Mouse (Mus musculus): ENCODE data around the gene Flnc.
A peak's percentile ranks its signal among the peaks of the same experiment; 100 is the strongest.

The Flnc gene

GRCm38 (mm10) chr6:29484716-29485559, 51.9 kb downstream of the Flnc start:
- DNase-seq (ENCODE audit: low spot score in 2 of 2) = peak in 1 of 2 experiments; percentile 55

- DNase-seq (ENCODE audit: low spot score in 2 of 2) = no peak
Observed at GRCm38 (mm10) chr6:29485951-29486350, 52.9 kb downstream of the Flnc start.

DNA sequence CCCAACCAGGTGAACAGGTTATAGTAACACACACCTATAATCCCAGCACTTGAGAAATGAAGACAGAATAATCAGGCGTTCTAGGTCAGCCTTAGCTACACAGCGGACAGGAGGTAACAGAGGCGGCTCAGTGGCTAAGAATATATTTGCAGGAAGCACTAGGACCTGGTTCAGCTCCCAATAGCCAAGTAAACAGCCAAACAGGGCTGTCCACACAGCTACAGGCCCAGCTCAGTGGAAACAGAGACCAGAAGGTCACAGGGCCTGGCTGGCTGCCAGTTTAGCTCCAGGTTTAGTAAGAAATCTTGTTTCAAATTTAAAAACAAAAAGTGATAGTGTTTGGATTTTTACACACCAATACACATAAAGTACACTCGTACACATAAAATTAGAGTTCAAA, 61.0 kb downstream of the Flnc start:
- DNase-seq (ENCODE audit: low spot score in 2 of 2) = no peak

GRCm38 (mm10) chr6:29496270-29496669, 63.2 kb downstream of the Flnc start:
- no peak for DNase-seq (ENCODE audit: low spot score in 2 of 2)

DNA sequence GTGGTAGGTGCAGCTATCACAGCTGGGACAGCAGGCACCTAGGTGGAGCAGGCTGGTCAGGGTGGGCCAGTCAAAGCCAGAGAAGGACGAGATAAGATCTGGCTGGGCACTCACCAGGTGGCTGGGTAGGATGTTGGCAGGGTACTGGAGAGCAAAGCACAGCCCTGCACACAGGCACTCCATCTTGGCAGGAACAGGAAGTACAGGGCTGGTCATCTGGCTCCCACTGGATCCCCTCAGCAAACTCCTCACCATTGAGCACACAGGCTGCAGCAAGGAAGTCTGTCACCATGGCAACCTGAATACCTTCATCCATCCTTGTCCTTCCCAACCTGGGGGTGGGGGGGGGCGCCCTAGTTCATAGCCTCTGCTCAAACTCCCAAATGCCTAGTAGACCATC, 64.7 kb downstream of the Flnc start:
- no peak for DNase-seq (ENCODE audit: low spot score in 2 of 2)

- DNase-seq (ENCODE audit: low spot score in 2 of 2) = no peak
Observed at GRCm38 (mm10) chr6:29500177-29500576, 67.1 kb downstream of the Flnc start.

DNA sequence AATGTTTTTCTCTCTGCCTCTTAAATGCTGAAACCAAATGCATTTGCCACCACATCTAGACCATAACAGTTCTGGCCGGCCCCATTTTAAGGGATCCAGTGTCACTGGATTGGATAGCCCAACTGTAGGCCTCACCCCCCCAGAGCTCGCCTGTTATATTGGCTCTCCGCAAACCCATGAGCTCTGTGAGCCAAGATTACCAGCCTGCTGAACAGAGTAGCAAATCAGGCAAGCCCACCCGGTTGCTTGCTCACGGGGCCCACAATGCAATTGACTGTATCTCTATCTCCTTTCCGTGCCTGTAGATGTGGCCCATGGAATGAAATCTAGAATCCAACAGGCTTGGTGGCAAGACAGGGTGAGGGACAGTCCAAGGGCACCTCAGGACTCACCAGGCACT, 67.8 kb downstream of the Flnc start:
- no peak for DNase-seq (ENCODE audit: low spot score in 2 of 2)

DNA sequence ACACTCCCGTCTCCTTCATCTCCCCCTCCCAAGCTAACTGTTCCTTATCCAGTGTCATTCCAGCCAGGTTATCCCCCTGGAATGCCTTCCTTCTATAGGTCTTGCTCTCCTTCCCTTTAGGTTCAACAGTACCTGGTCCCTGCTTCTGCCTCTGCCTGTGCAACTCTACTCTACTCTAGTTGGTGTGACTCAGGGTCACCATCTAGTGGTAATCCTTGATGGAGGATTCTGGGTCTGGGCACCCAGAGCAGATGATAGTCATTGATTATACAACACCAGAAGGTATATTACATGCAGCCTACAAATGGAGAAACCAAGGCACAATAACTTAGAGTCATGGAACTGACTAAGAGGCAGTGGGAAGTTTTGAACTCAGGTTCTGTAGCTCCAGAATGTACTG, 68.5 kb downstream of the Flnc start:
- no peak for DNase-seq (ENCODE audit: low spot score in 2 of 2)

GRCm38 (mm10) chr6:29505493-29505892, 72.4 kb downstream of the Flnc start:
- DNase-seq (ENCODE audit: low spot score in 2 of 2) = no peak

DNA sequence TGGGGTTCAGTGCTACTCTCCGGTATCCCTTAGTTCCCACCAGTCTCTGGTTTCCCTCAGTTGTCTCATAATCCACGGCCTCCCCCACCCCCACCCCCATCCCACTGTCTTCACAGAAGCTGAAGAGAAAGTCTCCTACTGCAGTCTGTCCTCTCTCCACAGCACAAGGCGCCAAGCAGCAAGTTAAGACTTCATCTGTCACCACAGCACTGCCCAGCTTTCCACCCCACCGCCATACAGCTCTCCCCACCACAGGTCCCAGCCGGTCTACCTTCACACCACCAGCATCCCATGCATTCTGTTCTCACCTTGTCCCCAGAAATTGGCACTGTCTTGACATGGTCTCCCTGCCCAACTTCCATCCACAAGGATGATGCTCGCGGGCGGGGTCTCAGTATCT, 73.8 kb downstream of the Flnc start:
- no peak for DNase-seq (ENCODE audit: low spot score in 2 of 2)

DNA sequence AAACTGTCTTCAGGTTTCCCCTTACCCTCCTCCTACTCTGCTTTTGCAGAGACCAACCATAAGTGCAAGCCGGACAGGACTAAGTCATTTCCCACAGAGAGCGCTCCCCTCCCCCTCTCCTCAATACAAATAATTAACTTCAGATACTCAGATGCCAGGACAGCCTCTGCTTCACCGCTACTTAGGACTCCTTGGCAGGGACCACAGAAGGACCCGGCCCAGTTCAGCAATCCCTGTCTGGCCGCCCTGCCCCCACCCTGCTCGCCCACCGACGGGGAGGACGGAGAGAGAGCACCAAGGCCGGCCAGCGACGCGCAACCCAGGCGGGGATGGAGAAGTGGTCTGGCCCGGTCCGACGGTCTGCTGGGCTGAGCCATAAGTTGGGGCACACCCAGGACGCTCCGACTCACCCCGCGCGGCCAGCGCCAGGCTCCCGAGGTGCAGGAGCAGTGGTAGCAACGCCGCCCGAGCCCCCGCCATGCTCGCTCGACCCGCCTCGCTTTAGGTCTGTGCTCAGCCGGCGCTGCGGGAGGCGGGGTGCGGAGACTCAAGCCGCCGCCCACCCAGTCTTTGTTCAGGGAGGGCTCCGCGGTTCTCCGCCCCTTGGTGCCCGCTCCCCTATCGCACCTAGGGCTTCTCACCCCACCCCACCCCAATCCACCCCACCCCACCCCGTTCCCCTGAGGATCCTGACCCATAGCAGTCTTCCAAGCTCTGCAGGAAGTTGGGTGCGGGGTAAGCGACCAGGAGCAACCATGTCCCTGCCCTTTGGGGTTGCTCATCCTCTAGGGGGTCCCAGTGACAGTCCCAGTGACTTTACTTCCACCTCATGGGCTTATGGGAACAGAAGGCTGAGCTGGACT, 74.6 kb downstream of the Flnc start, which contains the start of gene Kcp:
Gene Kcp (minus strand): TSS at position 506 of the 863 bp plus-strand sequence.
- no peak for DNase-seq (ENCODE audit: low spot score in 2 of 2)

DNA sequence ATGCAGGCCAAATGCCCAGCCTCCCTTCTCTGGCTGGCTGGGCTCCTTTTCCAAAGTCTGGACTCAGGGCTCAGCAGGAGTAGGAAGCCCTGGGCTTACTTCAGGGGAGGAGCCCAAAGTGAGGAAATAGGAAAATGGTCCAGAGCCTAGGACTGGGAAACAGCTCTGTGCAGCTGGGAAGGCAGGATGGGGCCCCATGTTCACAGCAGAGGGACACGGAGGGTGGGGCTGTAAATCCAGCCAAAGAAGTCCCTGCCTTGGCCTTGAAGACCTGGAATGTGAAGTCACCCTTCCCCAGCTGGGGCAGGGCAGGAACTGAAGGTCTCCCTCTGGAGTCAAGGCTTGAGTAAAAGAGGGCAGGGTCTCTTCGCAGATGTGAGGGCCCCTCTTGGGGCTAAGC, 76.0 kb downstream of the Flnc start:
- DNase-seq (ENCODE audit: low spot score in 2 of 2) = no peak
